Mouse (Mus musculus) megakaryocyte-erythroid progenitor cell, adult 5-6 weeks (primary cell): ENCODE measurements around the gene Spef1. TPM values are rescaled to one million over a fixed set of nuclear protein-coding genes. Genes with fewer than 3 reads are reported as not detected.

Source experiments
- ATAC-seq: replicated peaks from 2 replicates; pipeline ENCODE4 v1.8.0; 2016; ENCODE audit warnings: mild to moderate bottlenecking, inconsistent platforms; ENCODE audit not compliant: severe bottlenecking, poor library complexity, low FRiP score, low TSS enrichment
- total RNA-seq, 2 experiments: library from RNA; stranded (forward) in 1 of 2; stranded (reverse) in 1 of 2; fragments of 200-1000, 215-1000 nt in 1 of 2; fragments of >200 nt in 1 of 2; fragmentation: Nextera tagmentation in 1 of 2; gene quantifications; 2 replicates each; pipeline ENCODE4 v1.2.3; 2014 to 2017

The Spef1 gene
- total RNA-seq, 2 experiments from 2014 or later, result 2.5 to 3.7 TPM

DNA sequence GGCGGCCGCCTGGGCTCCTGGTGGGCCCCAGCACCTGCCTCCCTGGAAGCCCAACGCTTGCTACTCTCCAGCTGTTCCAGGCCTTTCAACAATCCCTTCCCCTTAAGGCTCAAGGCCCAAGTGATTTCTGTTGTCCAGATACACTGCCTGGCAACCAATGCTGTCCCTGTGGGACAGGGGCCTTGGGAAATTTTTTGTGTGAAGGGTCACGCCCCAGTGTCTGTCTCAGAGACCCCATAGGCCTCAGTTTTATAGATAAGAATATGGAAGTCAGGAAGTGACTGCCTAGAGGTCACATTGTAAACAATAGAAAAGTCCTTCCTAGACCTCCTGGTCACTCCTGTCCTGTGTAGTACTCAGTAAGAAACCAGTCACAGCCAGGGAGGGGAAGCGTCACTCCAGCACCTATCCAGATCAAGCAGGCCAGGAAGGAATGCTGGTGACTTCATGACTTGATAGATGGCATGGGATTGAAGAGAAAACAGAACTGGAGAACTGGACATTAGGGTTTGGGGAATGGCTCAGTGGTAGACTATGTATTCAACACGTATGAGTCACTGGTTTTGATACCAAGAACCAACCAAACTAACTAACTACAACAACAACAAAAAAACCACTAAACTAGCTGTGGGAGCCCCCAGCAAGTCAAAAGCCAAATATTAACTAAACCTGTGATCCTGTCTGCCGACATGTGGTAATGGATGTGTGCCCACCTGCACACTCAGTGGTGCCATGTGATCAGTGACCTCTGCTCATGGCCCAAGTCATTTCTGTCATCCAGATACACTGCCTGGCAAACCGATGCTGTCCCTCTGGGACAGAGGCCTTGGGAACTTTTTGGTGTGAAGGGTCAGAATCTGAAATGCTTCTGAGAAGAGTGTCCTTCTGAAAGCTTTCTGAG, 38.5 kb downstream of the Spef1 start:
- ATAC-seq, result no peak

- ATAC-seq, result no peak
These were observed 40.1 kb downstream of the Spef1 start for GRCm38 (mm10) chr2:131147043-131147365.

- ATAC-seq, result no peak
These were observed 40.7 kb downstream of the Spef1 start for GRCm38 (mm10) chr2:131146193-131147042.

- ATAC-seq, result no peak
These were observed 41.5 kb downstream of the Spef1 start for GRCm38 (mm10) chr2:131145536-131145935.

- ATAC-seq, result no peak
These were observed 42.0 kb downstream of the Spef1 start for GRCm38 (mm10) chr2:131145121-131145520.

DNA sequence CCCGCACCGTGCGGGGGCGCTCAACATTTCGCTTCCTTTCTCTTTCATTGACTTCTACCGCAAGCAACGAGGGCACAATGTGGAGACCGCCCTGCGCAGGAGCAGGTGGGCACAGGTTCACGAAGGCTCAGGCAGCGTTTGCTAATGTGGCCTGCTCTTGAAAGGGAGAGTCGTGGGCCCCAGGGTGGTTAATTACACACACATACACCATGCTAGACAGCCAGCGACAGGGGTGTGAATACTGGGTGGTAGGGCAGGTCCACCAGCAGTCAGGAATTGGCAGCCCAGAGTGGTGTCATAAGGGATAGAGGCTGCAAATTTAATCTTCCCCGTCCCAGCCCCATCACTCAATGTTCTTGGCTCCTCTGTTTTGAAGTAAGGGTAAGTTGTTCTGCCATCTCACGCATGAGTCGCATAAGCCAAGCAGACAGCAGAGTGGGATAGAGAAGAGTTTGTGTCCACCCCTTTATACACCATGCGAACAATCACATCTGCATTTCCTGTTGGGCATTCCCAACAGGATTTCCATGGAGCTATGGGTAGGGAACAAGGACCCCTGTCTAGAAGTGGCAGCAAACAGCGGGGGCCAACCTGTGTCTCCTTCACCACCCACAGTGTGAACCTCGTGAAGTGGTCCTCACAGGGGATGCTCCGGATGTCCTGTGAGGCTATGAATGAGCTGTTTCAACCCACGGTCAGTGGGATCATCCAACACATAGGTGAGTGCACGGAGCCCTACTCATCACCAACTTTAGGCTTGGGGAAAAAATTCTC, 43.9 kb downstream of the Spef1 start:
- 0 out of 2 replicates have a peak, but pooled peaks have one; percentile 13 for ATAC-seq

GRCm38 (mm10) chr2:131142592-131142991, 44.5 kb downstream of the Spef1 start:
- ATAC-seq, result peak; percentile 89

DNA sequence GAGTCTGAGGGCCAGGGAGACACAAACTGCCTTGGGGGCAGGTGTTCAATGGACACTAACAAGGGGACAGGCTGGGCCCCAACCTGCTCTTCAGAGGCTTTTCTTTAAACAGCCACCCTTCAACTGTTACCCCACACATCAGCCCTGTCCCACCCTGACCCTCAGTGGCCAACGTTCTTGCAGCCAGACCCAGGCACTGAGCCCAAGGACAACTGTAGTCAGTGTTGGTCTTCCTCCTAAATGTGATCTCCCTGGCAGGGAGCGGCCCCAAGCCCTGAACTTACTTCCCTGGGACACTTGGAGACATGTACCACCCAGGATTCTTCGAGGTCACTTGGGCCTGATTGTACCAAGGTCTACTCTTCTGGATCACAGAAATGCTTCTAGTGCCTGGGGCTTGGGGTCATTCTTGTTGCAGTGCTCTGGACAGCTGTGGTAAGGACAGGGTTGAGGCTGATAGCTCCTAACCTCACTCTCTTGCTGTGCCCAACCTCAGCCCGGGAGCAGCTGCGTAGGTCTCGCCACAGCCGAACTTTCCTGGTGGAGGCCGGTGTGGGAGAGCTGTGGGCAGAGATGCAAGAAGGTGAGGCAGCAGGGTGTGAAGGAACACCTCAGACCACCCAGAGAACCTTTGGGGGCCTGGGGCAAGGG, 45.6 kb downstream of the Spef1 start:
- ATAC-seq, result no peak

- no peak for ATAC-seq
These were observed 46.6 kb downstream of the Spef1 start for GRCm38 (mm10) chr2:131140533-131140905.

GRCm38 (mm10) chr2:131139886-131140532, 47.1 kb downstream of the Spef1 start:
- no peak for ATAC-seq

DNA sequence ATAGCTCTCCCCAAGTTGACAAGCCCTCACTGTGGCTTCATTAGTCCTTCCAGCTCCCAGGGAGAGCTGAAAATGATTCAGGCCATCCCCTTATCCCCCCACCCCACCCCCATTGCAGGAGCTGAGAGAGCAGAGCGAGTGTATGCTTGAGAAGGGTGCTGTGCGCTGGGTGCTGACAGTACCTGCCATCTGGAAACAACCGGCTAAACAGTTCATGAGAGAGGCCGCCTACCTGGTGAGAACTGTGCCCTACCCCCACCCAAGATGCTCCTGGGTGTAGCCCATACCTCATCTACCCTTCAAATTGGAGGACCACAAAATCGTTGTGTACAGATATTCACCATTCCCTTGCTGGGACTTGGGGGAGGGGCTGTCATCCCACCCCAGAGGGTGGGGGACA, 47.8 kb downstream of the Spef1 start:
- ATAC-seq, result no peak

DNA sequence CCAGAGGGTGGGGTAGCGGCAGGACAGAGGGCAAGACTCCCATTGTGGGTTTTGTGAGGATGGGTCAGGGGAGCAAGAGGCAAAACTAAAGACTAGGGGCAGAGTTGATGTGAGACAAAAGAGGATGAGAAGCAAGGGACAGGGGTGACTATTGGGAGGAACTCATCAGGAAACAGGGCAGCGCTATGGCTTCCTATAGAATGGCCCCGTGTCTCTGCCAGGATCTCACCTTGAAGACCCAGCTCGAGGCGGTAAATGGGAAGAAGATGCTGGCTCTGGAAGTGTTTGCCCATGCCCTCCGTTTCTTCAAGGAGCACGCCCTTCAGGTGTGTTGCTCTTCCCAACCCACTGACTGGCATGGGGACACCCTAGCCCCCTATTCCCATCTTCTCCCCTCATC, 48.3 kb downstream of the Spef1 start:
- no peak for ATAC-seq

DNA sequence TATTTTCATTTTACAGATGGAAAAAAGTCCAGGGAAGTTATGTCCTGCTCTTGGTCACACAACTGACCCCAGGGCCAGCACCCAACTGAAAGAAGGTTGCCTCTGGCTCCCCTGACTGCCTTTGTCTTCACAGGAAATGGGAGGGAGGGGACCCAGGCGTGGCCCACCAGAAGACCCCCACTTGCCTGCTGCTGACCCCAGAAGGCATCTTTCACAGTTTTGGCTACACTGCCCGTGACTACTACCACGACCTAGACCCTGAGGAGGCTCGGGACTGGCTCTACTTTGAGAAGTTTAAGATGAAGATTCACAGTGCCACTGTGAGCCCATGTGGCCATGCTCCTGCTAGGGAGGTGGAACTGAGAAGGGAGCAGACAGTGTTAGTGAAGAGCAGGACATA, 48.8 kb downstream of the Spef1 start:
- ATAC-seq, result no peak

DNA sequence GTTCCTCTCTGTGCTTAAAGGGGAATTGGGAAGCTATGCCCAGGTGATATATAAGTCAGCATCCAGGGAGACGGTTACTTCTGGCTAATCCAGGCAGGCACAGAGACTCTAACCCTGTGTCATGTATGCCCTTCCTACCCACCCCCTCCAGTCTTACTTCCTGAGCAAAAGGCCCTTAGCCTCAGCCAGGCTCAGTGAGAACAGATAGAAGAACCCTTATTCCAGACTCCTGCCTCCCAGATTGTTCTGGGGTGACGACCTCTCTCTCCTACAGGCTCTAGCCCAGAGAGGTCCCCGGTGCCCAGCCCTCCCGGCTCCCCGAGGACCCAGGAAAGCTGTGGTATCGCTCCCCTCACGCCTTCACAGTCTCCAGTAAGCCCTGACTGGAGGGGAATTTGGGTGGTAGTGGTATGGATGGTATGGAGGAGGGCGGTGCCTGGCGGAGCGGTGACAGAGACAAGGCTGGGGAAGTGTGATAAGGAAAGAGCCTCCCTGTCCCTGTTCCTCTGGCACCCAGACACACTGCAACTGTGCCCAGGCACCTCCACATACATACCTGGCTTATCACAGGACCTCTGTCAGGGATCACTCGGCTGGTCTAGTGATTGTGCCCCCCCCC, 51.5 kb downstream of the Spef1 start:
- peak; percentile 96 for ATAC-seq

GRCm38 (mm10) chr2:131134826-131135400, 52.2 kb downstream of the Spef1 start:
- ATAC-seq, result no peak

DNA sequence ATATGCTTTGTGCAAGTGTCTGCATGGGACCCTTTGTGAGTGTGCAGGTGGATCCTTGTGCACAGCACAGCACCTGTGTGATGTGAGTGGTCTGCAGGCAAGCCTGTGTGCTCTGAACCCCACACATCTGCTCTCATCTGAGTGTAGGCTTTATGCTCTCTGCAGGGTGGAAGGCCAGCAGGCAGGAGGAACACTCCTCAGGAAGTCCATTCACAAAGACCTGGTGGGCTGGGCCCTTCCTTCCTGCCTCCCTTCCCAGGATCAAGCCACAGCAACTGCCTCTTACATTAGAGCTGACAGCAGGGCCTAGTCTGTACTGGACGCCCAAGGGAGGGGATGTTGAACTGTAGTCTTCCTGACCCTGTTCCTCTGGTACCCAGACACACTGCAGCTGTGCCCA, 52.7 kb downstream of the Spef1 start:
- no peak for ATAC-seq

DNA sequence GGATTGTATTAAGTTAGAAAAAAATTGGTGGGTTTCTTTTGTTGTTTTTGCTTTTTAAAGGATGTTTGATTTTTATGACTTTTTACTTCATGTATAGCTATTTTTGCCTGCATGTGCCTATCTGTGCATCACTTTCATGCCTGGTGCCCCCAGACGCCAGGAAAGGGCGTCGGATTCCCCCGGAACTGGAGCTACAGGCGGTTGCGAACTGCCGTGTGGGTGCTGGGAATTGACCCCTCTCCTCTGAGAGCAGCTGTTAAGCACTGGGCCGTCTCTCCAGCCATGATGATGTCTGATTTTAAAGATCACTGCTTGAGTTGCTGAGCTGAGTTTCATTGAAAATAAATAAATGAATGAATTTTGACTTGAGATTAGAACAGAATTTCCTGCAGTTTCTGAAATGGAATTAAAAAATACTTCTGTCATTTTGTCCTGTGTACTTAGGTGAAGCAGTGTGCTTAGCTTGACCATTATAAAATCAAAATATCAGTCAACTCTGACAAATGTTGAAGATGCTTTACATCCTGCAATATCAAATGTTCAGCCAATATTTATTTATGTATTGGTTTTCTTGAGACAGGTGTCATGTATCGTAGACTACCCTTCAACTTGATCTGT, 54.0 kb downstream of the Spef1 start, which contains the start of gene Gm11037:
Gene Gm11037, plus strand, starts transcription at position 568 of the 618 bp plus-strand sequence.
- ATAC-seq, result no peak
